ENCODE assay signal across 8 mouse cellular contexts in the genomic region with DNA sequence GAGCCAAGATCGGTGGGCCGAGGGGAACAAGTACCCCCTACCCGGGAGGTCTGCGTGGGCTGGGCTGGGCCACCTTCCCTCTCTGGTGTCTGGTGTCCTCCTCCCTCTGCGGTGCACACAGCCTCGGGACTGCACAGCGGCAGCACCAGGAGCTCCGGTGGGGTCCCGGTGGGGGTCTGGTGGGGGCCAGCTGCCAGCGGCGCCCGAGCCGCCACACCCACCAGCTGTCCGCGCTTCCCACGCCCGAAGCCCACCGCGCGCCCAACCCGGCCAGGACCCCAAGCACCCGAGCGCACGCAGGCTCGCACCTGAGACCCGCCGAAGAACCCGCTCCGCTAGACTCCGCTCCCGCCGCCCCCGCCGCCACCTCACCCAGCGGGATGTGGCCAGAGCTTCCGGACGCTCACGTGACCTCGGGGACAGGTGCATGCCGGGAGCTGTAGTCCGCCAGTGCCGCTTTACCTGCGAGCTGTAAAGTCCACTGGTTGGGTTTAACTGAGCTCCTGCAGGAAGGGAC. TPM values are rescaled to one million over a fixed set of nuclear protein-coding genes. Genes with fewer than 3 reads are reported as not detected.
A peak's percentile ranks its signal among the peaks of the same experiment; 100 is the strongest.
DNase-seq lines count a peak whose midpoint lies in the region; ATAC-seq lines count a peak whose summit lies in the region.

A gene (minus strand): TSS at position 365 of the 517 bp plus-strand sequence.

- peak within 1 kb of the TSS; percentile 91 for H3K4me3 ChIP-seq in hindbrain, embryonic 15.5 days

- peak within 1 kb of the TSS; percentile 63 for H3K4me2 ChIP-seq in hindbrain, embryonic 15.5 days

- DNase-seq in T-cell, adult 2 months (ENCODE audit: low spot score), result peak; percentile 88
- DNase-seq in cerebellum, postnatal 25 days, result peak; percentile 91 to 96
- DNase-seq in frontal cortex, postnatal 36 days (ENCODE audit: low spot score in 2 of 2), result peak; percentile 88 to 90
- DNase-seq in layer of hippocampus, postnatal 36 days, result peak; percentile 84 to 85
- peak; percentile 92 for DNase-seq in lung, postnatal 25 days (ENCODE audit: low spot score)
- peak; percentile 84 for DNase-seq in retina, embryonic 14.5 days (ENCODE audit: low spot score)
- DNase-seq in thymus, postnatal 36 days, result peak; percentile 92 to 94

- H3K4me1 ChIP-seq in hindbrain, embryonic 15.5 days (replicated peaks), result peaks cover 24% of the 10 kb centered on the region

- 0 out of 2 replicates have a peak, but pooled peaks cover 13% of the 10 kb centered on the region for H3K27me3 ChIP-seq in hindbrain, embryonic 15.5 days

- H3K9ac ChIP-seq in hindbrain, embryonic 15.5 days, result peak within 1 kb of the TSS; percentile 91

- peak; percentile 90 for ATAC-seq in hindbrain, embryonic 15.5 days (ENCODE audit: low FRiP score, low read depth)

- peaks cover 9% of the 10 kb centered on the region for H3K36me3 ChIP-seq in hindbrain, embryonic 15.5 days

- under 1% methylated on average over 42 of the region's 43 CpGs for WGBS in hindbrain, embryonic 15.5 days

- peak within 1 kb of the TSS; percentile 73 for H3K27ac ChIP-seq in hindbrain, embryonic 15.5 days (replicated peaks)

- no peaks in the 10 kb centered on the region for H3K9me3 ChIP-seq in hindbrain, embryonic 15.5 days

RNA-seq across cellular contexts. Expression of the gene that starts here (rescaled TPM):
- polyA plus RNA-seq in hindbrain, embryonic 15.5 days (2015; fragmentation: Nextera tagmentation; extraction: Ambion mirVana), result 58.2 and 58.4 TPM in 2 replicates
- 10 to 100 TPM; 73.8 to 84.2 TPM for total RNA-seq in layer of hippocampus, postnatal 36 days (2021)

Comparison
In these comparisons a context has a peak if more than half of its experiments do, and no peak if none do; other contexts are left out.
1. Peak in every context shown above with its lines: DNase-seq, ATAC-seq, H3K4me3 ChIP-seq and H3K27ac ChIP-seq.